Mouse (Mus musculus): ENCODE data around the gene Slc15a2.

The Slc15a2 gene

GRCm38 (mm10) chr16:36770191-36770771 lies 14.5 kb downstream of the Slc15a2 start:
- no peak for DNase-seq (ENCODE audit: low spot score in 2 of 2)

GRCm38 (mm10) chr16:36751979-36752378 lies 32.8 kb downstream of the Slc15a2 start:
- no peak for DNase-seq (ENCODE audit: low spot score in 2 of 2)

DNA sequence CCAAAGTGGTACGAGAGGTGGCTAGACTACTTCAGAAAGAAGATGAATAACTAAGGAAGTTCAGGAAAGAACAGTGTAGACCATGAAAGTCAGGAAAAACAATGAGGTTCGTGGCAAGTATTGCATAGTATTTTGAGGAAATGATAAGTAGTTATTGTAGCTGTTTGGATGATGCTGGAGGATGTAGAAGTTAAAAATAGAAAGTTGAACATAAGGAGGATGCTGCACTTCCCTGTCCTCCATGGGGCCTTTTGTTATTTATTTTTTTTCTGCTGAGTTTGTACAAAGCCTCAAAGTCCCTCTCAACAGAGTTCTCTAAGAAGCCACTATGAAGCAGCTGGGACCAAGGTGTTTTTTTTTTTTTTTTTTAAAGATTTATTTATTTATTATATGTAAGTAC lies 37.0 kb downstream of the Slc15a2 start:
- DNase-seq (ENCODE audit: low spot score in 2 of 2): no peak

DNA sequence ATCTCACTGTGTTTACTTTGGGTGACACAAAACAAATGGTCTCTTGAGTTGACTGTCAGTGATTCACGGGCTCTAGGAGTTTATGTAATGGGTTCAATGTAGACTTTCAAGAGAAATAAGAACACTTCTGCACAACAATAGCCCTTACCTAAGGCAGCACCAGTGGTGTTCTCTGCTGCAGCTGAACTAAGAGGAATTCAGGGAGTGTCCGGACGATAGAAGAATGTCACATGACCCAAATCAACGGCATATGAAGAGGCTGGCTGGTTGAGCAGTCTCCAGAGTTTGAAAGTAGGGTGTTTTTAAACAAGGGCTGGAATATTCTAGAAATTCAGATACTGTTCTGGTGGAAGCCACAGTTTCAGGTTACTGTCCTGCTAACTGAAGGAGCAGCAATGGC lies 37.7 kb downstream of the Slc15a2 start:
- DNase-seq (ENCODE audit: low spot score in 2 of 2): no peak

- DNase-seq (ENCODE audit: low spot score in 2 of 2): no peak
Observed at GRCm38 (mm10) chr16:36743580-36743979, 41.2 kb downstream of the Slc15a2 start.

GRCm38 (mm10) chr16:36739404-36739930 lies 45.3 kb downstream of the Slc15a2 start:
- DNase-seq (ENCODE audit: low spot score in 2 of 2): no peak

GRCm38 (mm10) chr16:36735421-36735820 lies 49.3 kb downstream of the Slc15a2 start:
- DNase-seq (ENCODE audit: low spot score in 2 of 2): no peak

GRCm38 (mm10) chr16:36733827-36734226 lies 50.9 kb downstream of the Slc15a2 start:
- no peak for DNase-seq (ENCODE audit: low spot score in 2 of 2)

DNA sequence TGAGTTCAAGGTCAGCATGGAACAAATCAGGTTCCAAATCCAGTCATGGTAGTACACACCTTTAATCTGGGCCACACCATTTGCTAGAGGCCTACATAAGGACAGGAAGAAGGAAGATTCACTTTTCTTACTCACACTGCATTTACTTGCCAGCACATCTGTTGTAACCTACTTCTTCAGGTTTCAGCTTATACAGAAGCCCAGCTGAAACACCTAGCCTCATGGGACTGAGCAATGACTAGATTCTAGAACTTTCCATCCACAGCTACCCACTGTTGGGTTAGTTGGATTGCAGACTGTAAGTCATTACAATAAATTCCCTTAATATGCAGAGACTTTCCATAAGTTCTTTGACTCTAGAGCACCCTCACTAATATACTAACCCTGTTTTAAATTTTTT lies 52.2 kb downstream of the Slc15a2 start:
- DNase-seq (ENCODE audit: low spot score in 2 of 2): no peak

GRCm38 (mm10) chr16:36728959-36729358 lies 55.8 kb downstream of the Slc15a2 start:
- DNase-seq (ENCODE audit: low spot score in 2 of 2): no peak

GRCm38 (mm10) chr16:36723880-36724443 lies 60.8 kb downstream of the Slc15a2 start:
- no peak for DNase-seq (ENCODE audit: low spot score in 2 of 2)

DNA sequence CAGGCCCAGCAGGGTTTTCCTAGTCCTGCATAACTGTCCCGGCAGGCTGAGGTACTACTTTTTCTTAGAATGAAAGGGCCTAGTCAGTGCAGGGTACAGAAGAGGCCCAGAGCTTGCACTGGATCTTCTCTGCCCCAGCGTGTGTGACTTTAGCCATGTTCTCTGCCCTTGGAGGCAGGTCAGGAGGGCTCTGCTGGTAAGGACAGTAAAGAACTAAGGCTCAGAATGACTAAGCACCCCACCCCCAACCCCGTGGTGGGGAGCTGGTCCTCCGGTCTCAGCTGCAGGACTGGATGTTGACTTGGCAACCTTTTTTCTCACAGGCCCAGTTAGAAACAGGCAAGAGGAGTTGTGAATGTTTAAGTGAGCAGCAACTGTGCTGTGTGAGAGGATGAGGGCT lies 62.0 kb downstream of the Slc15a2 start:
- no peak for DNase-seq (ENCODE audit: low spot score in 2 of 2)

DNA sequence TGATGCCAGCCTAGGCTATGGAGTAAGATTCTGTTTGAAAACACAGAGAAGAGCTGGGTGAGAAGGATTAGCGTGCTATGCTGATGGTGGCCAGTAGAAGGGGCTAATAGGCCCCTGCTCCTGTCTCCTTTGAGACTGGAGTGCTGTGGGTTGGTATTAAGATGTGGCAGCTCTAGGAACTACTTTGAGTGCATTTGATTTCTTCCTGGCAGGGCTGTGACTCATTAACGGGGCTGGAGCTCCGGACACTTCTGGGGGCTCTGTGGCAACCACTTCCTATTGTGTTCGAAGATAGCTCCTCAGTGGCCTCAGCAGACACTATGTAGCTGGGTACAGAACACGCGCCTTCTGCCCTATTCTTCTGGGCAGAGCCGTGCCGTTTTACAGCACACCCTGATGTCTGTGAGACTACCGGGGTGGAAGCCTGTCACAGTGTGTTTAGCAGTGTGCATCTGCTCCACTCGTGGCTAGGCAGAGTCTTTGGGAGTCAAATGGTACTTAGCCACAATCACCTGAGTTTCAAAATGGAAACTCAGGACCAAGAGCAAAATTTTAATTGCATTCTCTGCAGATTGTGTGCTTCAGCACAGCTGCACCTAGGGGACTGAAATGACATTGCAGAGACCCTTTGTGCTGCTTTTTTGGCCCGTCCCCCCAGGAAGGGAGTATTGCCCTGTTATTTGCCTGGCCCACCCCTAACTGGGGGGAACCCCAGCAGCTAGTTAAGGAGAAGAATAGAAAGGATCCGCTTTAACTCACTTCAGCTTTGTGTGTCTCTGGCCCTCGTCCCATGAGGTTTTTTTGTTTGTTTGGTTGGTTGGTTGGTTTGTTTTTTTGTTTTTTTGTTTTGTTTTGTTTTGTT lies 64.3 kb downstream of the Slc15a2 start:
- no peak for DNase-seq (ENCODE audit: low spot score in 2 of 2)

DNA sequence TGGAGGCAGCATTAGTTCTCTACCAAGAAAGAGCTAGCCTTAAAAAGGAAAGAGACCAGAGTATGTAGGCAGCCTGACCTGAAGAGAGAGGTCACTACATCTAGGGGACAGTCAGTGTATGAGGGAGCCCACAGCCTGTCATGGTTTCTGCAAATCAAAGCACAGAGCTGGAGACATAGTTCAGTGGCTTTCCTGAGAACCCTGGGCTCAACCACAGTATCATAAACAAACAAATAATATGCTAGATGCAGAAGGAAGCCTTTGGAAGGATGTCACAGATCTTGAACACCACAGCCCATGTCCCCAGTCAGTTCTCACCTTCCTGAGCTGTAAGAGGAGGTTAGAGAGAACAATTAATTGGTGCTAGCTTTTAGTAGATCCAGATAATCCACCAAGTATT lies 66.1 kb downstream of the Slc15a2 start:
- DNase-seq (ENCODE audit: low spot score in 2 of 2): no peak

- no peak for DNase-seq (ENCODE audit: low spot score in 2 of 2)
Observed at GRCm38 (mm10) chr16:36717481-36717880, 67.3 kb downstream of the Slc15a2 start.

DNA sequence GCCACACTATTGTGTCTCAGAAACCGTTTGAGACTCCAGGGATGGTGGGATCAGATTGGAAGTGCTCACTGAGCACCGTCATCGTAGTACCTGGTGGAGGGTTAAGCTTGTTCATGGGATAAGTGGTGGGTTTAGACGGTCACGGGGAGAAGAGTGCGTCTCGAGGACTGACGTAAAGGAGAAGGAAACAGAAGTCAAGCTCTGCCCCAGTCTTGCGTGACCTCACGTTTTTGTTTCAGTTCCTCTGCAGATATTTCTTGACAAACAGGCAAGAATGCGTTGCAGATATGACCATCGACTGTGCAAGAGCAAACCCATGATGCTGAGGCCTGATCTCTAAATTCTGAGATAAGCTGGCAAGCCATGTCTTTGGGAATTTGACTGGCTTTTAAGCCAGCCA lies 73.0 kb downstream of the Slc15a2 start:
- DNase-seq (ENCODE audit: low spot score in 2 of 2): no peak

DNA sequence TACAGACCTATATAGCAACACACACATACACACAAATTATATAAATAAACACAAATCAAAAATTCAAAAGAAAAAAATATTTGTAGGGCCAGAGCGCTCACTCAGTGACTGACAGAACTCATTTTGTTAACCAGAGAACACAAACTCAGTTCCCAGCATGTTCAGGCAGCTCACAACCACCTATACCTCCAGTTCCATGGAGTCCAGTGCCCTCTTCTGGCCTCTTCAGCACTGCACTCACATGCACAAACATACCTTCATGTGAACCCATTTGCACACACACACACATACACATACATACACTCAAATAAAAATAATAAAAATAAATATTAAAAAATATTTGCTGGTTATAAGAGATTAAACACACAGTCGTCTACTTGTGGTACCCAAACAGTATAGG lies 74.0 kb downstream of the Slc15a2 start:
- DNase-seq (ENCODE audit: low spot score in 2 of 2): no peak

- DNase-seq (ENCODE audit: low spot score in 2 of 2): no peak
Observed at GRCm38 (mm10) chr16:36709405-36709804, 75.4 kb downstream of the Slc15a2 start.

- no peak for DNase-seq (ENCODE audit: low spot score in 2 of 2)
Observed at GRCm38 (mm10) chr16:36708751-36709150, 76.0 kb downstream of the Slc15a2 start.

DNA sequence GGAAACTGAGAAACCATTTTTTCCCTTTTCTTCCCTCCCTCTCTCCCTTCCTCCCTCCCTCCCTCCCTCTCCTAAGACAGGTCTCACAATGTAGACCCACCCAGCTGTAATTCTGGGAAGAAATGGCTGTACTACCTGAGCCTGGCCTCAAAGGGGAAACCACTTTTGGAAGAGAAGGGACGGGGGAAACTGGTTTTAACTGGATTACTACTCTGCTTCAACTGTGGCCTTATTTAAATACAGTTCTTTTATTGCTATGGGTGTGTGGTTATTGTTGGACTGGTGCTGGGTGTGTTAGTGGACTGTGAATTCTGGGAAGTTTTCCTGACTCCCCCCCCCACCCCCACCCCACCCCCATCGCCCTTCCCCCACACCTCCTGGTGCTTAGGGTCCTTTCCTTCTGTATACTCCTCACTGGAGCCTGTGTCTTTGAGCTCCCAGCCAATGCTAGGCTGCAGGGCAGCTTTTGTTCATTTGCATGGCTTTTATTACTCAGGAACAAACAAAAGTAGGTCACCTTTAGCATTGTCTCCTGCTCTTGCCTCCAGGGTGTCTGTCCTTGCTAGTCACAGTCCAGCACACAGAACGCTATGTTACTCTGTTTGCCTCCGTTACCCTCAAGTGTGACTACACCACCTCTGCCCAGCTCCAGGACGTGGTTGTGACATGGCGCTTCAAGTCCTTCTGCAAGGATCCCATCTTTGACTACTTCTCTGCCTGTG lies 76.9 kb downstream of the Slc15a2 start:
- no peak for DNase-seq (ENCODE audit: low spot score in 2 of 2)

- DNase-seq (ENCODE audit: low spot score in 2 of 2): no peak
Observed at GRCm38 (mm10) chr16:36700484-36700883, 84.3 kb downstream of the Slc15a2 start.
